Mouse (Mus musculus) kidney, embryonic 16.5 days (tissue): ENCODE measurements around the gene Cd2. TPM values are rescaled to one million over a fixed set of nuclear protein-coding genes. Genes with fewer than 3 reads are reported as not detected.
A peak's percentile ranks its signal among the peaks of the same experiment; 100 is the strongest.

Experiments
- ATAC-seq: fragments of 200-750 bp; cut with Nextera tagmentation; 2 replicates; pipeline ENCODE4 v1.8.0; 2017; ENCODE audit warnings: moderate TSS enrichment; ENCODE audit not compliant: low FRiP score, low TSS enrichment
- H3K27ac ChIP-seq: fragments of 300-500 bp; sonication (generic); 2 replicates; pipeline ENCODE4 v1.5.1; 2014; ENCODE audit warnings: low read length
- H3K27me3 ChIP-seq: fragments of 300-500 bp; sonication (generic); 2 replicates; pipeline ENCODE4 v1.6.1; 2014; ENCODE audit warnings: low read length, control low read depth, mixed read lengths; ENCODE audit not compliant: insufficient read depth
- H3K36me3 ChIP-seq: fragments of 300-500 bp; sonication (generic); 2 replicates; pipeline ENCODE4 v1.6.1; 2014; ENCODE audit warnings: low read length, control low read depth, mixed read lengths; ENCODE audit not compliant: insufficient read depth
- H3K4me1 ChIP-seq: fragments of 300-500 bp; sonication (generic); 2 replicates; pipeline ENCODE4 v1.6.1; 2014; ENCODE audit warnings: low read length, control low read depth, mixed read lengths; ENCODE audit not compliant: insufficient read depth
- H3K4me2 ChIP-seq: fragments of 300-500 bp; sonication (generic); replicated peaks from 2 replicates; pipeline ENCODE4 v1.6.1; 2014; ENCODE audit warnings: low read depth, low read length
- H3K4me3 ChIP-seq: fragments of 300-500 bp; sonication (generic); 2 replicates; pipeline ENCODE4 v1.5.1; 2014; ENCODE audit warnings: mild to moderate bottlenecking, low read length
- H3K9ac ChIP-seq: fragments of 300-500 bp; sonication (generic); replicated peaks from 2 replicates; pipeline ENCODE4 v1.6.1; 2014; ENCODE audit warnings: low read length
- H3K9me3 ChIP-seq: fragments of 300-500 bp; sonication (generic); 2 replicates; pipeline ENCODE4 v1.6.1; 2016; ENCODE audit warnings: low read length, control low read depth
- WGBS: fragments of 180-500 bp; shearing (Covaris S2); extraction: QIAGEN DNeasy Blood & Tissue Kit; methylation state at CpG from one replicate; pipeline ENCODE4 v1.1.7; 2014; 5-methylcytosine and 5-hydroxymethylcytosine counted together
- polyA plus RNA-seq: library from polyadenylated mRNA; unstranded; fragments of >200 nt; fragmentation: Nextera tagmentation; extraction: Ambion mirVana; gene quantifications from 2 replicates; pipeline ENCODE4 v1.2.1, GENCODE M21; 2015

Gene Cd2
- polyA plus RNA-seq, 1 experiment from 2014 or later: 0.22 TPM

DNA sequence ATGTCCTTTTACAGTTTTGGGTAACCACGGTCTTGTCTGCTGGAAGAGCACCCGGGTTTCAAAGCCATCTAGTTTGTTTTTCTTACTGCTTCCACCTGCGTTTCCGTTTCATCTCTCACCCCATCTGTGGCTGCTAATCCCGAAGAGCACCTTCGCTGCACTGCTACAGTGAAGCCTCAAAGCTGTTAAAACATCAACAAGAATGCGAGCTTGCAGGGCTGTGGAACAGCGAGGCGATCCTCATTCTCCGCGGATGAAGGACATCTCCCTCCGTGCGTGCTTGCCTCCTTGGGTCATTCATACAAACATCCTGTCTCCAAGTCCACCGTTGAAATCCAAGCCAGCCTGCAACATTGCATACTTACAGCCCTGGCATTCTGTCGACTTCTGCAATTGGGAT, 51.5 kb downstream of the Cd2 start:
- no peak for ATAC-seq
- Histone ChIP-seq H3K27ac (no peak overlapping the region), H3K27me3 (no peaks in the 10 kb centered on the region), H3K4me1 (peaks cover 19% of the 10 kb centered on the region; the same call in 1 of the 2 replicates), H3K9me3 (no peaks in the 10 kb centered on the region), H3K9ac (no peak overlapping the region), H3K4me2 (peak overlapping the region; percentile 41), H3K36me3 (no peaks in the 10 kb centered on the region), H3K4me3 (no peak overlapping the region)
- WGBS: 9% methylated on average over 15 of the region's 15 CpGs

DNA sequence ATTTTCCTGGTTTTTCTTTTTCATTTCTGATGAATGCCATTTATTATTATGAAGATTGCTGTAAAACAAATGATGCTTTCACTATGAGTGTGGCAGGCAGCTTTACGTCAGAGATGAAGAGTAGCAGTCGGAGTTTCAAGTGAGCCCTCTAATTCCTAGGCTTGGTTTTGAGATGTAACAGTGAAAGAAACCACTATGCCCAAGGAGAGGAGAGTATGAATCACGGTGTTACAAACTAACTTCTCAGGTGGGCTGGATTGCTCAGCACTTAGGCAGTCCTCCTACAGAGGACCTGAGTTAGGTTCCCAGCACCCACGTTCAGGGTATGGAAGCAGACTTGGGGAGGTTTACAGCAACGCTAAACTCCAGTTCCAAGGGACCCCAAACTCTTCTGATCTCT, 52.4 kb downstream of the Cd2 start:
- no peaks in the 10 kb centered on the region for H3K9me3 ChIP-seq
- no peaks in the 10 kb centered on the region for H3K27me3 ChIP-seq
- ATAC-seq: no peak
- H3K27ac ChIP-seq: no peak overlapping the region
- no peak overlapping the region for H3K4me3 ChIP-seq
- 94% methylated on average over 5 of the region's 5 CpGs for WGBS
- H3K4me1 ChIP-seq: peaks cover 19% of the 10 kb centered on the region; the same call in 1 of the 2 replicates
- H3K36me3 ChIP-seq: no peaks in the 10 kb centered on the region
- H3K4me2 ChIP-seq: no peak overlapping the region
- H3K9ac ChIP-seq: no peak overlapping the region

DNA sequence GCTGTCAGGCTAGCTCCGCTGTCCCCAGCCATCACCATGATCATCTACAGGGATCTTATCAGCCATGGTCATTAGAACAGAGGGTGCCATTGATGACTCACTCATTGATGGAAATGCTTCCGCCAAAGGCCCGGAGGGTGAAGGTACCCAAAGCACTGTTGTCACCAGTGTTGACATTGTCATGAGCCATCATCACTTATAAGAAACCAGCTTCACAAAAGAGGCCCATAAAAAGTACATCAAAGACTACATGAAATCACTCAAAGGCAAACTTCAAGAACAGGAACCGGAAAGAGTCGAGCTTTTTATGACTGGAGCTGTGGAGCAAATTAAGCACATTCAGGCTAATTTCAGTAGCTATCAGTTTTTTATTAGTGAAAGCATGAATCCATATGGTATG, 54.3 kb downstream of the Cd2 start:
- Histone ChIP-seq H3K36me3 (no peaks in the 10 kb centered on the region), H3K4me1 (peaks cover 19% of the 10 kb centered on the region; the same call in 1 of the 2 replicates), H3K9ac (no peak overlapping the region), H3K4me3 (no peak overlapping the region), H3K27me3 (no peaks in the 10 kb centered on the region), H3K9me3 (no peaks in the 10 kb centered on the region), H3K4me2 (no peak overlapping the region), H3K27ac (no peak overlapping the region)
- no peak for ATAC-seq
- 81% methylated on average over 5 of the region's 5 CpGs for WGBS

DNA sequence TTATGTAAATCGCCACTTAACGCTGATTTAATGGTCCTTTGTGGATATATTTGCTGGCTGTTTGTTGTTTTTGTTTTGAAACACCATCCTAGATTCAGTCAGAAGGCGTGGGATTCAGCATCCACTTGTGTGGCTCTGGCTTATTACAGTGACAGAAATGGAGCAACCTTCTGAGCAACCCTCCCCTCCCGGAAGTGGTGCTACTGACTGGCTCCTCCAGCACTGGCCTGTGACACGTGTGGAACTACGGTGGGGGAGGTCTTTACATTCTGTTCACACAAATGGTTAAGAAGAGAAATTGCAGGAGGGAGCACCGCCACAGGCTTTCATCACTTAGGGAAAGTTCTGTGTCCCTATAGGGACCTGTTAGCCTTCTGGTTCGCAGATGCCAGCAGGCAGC, 55.2 kb downstream of the Cd2 start:
- Histone ChIP-seq H3K9me3 (no peaks in the 10 kb centered on the region), H3K27me3 (no peaks in the 10 kb centered on the region), H3K27ac (no peak overlapping the region), H3K4me2 (no peak overlapping the region), H3K4me3 (no peak overlapping the region), H3K9ac (no peak overlapping the region), H3K36me3 (no peaks in the 10 kb centered on the region), H3K4me1 (peaks cover 16% of the 10 kb centered on the region; the same call in 1 of the 2 replicates)
- ATAC-seq: no peak
- WGBS: 41% methylated on average over 8 of the region's 8 CpGs

GRCm38 (mm10) chr3:101230201-101230600, 57.5 kb downstream of the Cd2 start:
- H3K27ac ChIP-seq: no peak overlapping the region

GRCm38 (mm10) chr3:101229551-101229930, 58.2 kb downstream of the Cd2 start:
- 30% methylated on average over 5 of the region's 5 CpGs for WGBS

More at GRCm38 (mm10) chr3:101230201-101230600, 57.5 kb downstream of the Cd2 start:
- ATAC-seq: no peak
- no peaks in the 10 kb centered on the region for H3K9me3 ChIP-seq
- H3K9ac ChIP-seq: no peak overlapping the region
- no peak overlapping the region for H3K4me2 ChIP-seq
- H3K4me3 ChIP-seq: no peak overlapping the region
- H3K4me1 ChIP-seq: no peaks in the 10 kb centered on the region; the same call in 1 of the 2 replicates
- H3K36me3 ChIP-seq: no peaks in the 10 kb centered on the region
- WGBS: 43% methylated on average over 9 of the region's 9 CpGs
- no peaks in the 10 kb centered on the region for H3K27me3 ChIP-seq

GRCm38 (mm10) chr3:101228868-101229550, 58.7 kb downstream of the Cd2 start:
- Histone ChIP-seq H3K36me3 (no peaks in the 10 kb centered on the region), H3K27me3 (no peaks in the 10 kb centered on the region), H3K4me3 (no peak overlapping the region), H3K4me2 (no peak overlapping the region), H3K9ac (no peak overlapping the region), H3K9me3 (no peaks in the 10 kb centered on the region), H3K27ac (no peak overlapping the region), H3K4me1 (no peaks in the 10 kb centered on the region; the same call in 1 of the 2 replicates)
- no peak for ATAC-seq
- WGBS: 68% methylated on average over 13 of the region's 13 CpGs

More at GRCm38 (mm10) chr3:101229551-101229930, 58.2 kb downstream of the Cd2 start:
- H3K36me3 ChIP-seq: no peaks in the 10 kb centered on the region
- H3K4me1 ChIP-seq: no peaks in the 10 kb centered on the region; the same call in 1 of the 2 replicates
- no peak overlapping the region for H3K27ac ChIP-seq
- ATAC-seq: peak; percentile 91
- no peaks in the 10 kb centered on the region for H3K27me3 ChIP-seq
- no peak overlapping the region for H3K4me3 ChIP-seq
- no peak overlapping the region for H3K9ac ChIP-seq
- no peak overlapping the region for H3K4me2 ChIP-seq
- no peaks in the 10 kb centered on the region for H3K9me3 ChIP-seq

DNA sequence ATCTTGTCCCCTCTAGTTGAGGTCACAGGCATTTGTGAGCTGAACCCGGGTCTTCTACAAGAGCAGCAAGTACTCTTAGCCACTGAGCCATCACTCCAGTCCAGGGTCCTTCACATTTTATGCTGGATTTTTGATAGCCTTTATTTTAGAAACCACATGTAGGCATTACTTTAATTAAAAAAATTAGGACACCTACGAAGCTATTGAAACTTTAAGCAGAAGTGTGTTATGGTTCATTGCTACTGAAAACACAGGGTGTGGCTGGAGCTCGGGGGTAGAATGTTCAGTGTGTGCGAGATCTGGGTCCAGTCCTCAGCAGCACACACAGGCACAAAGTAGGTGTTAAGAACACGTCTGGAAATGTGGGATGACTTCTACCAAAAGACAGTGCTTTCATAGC, 59.7 kb downstream of the Cd2 start:
- Histone ChIP-seq H3K36me3 (no peaks in the 10 kb centered on the region), H3K27ac (no peak overlapping the region), H3K4me2 (no peak overlapping the region), H3K4me1 (no peaks in the 10 kb centered on the region; the same call in 1 of the 2 replicates), H3K9me3 (no peaks in the 10 kb centered on the region), H3K4me3 (no peak overlapping the region), H3K27me3 (no peaks in the 10 kb centered on the region), H3K9ac (no peak overlapping the region)
- 59% methylated on average over 5 of the region's 5 CpGs for WGBS
- no peak for ATAC-seq
